Mouse (Mus musculus) c-Kit-positive CD71-positive TER-119-negative erythroid progenitor cells, embryonic 14.5 days (primary cell): ENCODE results near the gene Ltb4r2.

Source experiments
- DNase-seq: peaks from one replicate; pipeline ENCODE4 v3.0.0-alpha.2; 2013; ENCODE audit warnings: low read depth

Gene Ltb4r2

GRCm38 (mm10) chr14:55761163-55761562, at the start of gene Ltb4r2:
Ltb4r2 (plus strand) TSS chr14:55761428.
- no peak for DNase-seq

DNA sequence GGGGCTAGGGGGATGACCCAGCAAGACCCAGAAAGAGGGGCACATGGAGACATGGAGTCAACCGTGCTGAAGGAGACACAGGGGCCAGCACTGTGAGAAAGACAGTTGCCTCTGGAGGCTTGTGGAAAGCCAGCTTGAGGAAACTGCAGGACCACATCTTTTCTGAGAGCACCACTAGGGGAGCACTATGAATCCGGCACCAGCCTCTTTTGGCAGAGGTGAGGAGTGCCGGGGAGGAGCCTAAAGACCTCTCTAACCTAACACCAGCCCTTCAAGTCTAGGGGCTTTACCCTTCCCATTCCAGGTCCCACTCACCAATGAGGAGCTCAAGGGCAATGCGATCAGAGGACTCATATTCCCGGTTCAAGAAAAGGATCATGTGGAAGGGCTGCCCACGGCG, 49.4 kb upstream of the Ltb4r2 start:
- no peak for DNase-seq

DNA sequence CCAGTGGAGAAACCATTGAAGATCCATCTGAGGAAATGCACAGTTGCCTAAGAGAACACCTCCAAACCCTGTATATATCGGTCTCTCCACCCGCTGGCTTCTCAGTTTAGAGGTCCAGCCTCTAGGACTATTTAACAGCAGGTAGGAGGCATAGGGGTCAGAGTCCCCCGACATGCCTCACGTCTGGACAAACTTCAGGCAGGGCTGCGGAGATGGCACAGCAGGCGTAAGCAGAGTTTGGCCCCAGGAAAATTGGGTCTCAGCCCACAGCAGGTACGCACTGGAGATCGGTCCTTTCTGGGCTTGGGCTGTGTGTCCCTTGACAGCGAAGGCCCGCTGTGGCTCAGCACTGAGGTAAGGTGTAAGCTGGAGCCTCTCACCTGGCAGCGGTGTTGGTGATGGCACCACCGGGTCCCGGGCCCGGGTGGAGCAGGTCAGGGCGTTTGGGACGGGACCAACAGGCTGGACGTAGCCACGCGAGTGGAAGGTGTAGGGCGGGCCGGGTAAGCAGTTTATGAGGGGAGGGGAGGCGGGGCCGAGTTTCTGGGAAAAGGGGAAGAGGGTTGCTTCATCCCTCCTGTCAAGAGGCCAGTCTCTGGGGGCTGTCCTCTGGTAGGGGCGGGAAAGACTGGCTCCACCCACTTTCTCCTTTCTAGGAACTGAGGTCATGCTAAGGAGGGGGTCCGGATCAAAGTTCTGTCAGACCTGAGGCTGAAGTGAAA, 48.1 kb upstream of the Ltb4r2 start:
- DNase-seq = no peak

DNA sequence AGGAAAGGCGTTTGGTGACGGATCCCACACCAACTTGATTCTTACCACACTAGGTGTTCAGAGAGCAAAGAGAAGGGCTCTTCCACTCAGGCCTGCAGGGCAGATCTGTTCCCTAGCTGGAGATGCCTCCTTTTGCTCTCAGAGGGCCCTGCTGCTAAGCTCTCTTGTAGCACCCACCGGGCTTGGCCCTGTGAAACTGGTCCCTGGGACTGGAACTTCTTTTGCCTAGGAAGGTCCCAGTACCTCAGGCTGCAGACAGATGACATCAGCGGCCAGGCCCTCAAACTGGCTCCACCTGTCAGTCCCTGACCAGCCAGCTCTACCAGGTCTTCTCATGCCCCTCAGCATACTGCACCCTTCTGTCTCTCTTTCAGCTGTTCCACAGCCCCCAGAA, 47.5 kb upstream of the Ltb4r2 start, which contains the start of gene Tgm1:
Tgm1 (minus strand) TSS at position 198 of the 394 bp plus-strand sequence.
- DNase-seq = no peak

DNA sequence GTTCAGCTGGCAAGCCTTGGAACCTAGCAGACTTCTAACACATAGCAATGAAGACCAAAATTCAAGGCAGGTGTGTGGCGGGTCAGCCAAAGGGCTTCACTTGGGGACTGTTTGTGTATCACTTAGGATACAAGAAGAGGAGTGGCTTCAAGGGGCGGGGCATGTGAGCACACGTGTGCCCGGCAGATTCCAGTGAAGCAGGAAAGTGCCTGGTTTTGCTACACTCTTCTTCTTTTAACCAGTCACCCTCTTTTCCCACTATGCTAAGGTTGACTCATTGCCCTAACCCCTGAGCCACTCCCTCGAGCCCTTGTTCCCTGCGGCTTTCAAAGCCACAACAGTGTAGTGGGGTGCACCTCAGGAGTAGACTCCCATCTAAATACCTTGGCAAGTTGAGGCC, 46.3 kb upstream of the Ltb4r2 start:
- DNase-seq = no peak

DNA sequence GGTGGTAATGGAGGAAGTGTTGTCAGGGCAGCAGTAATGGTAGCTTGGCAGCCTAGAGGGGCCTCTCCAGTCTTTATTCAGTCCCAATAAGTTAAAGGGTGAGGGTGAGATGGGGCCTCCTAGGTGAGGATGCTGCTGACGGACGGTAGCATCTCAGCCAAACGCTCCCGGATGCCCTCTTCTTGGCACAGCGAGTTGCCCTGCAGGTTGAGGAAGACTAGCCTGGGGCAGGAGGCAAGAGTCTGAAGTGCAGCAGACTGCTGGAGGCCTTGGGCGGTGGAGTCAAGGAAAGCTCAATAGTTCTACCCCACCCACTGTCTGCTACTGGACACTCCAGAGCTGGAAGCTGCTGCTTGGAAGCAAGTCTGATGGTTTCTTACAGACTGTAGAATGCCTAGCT, 45.0 kb upstream of the Ltb4r2 start:
- DNase-seq = no peak

GRCm38 (mm10) chr14:55716884-55717283, 44.3 kb upstream of the Ltb4r2 start:
- DNase-seq = no peak

- DNase-seq = no peak
Measured at GRCm38 (mm10) chr14:55719737-55720136, 41.5 kb upstream of the Ltb4r2 start.

- DNase-seq = no peak
Measured at GRCm38 (mm10) chr14:55720666-55721065, 40.6 kb upstream of the Ltb4r2 start.

DNA sequence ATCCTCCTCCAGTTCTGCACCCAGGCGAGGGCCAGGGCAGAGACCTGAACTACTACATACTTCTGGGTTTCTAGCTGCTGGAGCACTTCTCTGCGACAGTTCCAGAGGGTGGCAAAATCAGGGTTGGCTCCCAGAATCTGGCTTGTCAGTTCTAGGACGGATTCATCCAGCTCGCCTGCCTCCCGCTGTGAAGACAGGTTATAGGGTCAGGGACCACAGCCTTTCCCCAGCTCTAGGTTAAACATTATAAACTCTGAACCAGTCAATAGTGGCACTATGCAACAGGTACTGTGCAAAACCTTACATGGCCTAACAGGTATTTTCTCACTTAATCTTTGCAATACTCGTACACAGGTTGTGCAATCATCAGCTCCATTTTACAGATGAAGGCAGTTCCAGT, 40.2 kb upstream of the Ltb4r2 start:
- DNase-seq = no peak

- peak; percentile 92 for DNase-seq
Measured at GRCm38 (mm10) chr14:55721700-55722437, 39.4 kb upstream of the Ltb4r2 start, which contains the start of gene Rabggta. Rabggta (minus strand) TSS chr14:55722263.

GRCm38 (mm10) chr14:55722438-55722945, 38.7 kb upstream of the Ltb4r2 start:
- DNase-seq = no peak

DNA sequence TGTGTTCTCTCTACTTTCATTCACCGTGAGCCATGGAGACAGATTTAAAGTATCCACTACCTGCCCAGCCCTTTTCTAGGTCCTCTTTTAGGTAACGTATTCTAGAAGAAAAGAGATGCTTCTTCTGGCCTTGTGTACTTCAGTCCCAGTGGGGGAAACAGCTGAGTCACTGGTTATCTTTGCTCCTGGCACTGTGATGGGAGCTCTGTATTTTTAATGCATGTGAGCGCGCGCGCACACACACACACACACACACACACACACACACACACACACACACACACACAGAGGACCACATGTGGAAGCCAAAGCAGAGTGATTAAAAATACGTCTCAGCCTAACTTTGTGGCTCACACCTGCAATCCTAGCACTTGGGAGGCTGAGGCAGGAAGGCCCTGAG, 37.8 kb upstream of the Ltb4r2 start:
- DNase-seq = no peak

DNA sequence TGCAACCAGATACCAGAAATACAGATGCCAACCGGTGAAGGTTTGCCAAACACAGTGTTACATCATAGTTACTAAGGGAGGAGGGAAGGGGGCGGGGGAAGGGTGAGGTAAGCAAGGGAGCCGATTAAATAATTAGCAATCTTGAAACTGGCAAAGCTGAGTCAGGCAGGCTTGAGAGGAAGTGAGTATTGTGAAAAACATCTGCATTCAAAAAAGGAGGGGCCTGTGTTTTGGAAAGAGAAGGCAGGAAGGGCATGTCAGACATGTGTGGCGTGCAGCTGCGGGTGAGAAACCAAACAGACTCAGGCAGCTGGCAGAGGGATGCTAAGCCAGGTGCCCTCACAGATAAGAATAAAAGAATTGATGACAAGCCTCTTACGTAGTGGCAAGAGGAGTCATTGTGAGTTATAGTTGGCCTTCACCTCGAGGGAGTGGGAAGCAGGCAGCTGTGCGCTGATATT, 36.8 kb upstream of the Ltb4r2 start:
- no peak for DNase-seq

DNA sequence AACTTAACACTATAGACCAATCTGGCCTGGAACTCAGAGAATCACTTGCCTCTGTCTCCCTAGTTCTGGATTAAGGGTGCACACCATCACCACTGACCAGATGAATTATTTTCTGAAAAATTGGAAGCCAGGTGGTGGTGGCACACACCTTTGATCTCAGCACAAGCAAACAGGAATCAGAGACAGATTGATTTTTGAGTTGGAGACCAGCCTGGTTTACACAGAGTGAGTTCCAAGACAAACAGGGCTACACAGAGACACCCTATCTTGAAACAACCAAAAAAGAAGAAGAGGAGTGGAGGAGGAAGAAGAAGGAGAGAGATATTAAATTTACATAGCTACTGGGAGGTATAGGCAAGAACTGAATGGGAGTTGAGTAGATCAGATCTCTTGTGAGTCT, 35.0 kb upstream of the Ltb4r2 start:
- no peak for DNase-seq

DNA sequence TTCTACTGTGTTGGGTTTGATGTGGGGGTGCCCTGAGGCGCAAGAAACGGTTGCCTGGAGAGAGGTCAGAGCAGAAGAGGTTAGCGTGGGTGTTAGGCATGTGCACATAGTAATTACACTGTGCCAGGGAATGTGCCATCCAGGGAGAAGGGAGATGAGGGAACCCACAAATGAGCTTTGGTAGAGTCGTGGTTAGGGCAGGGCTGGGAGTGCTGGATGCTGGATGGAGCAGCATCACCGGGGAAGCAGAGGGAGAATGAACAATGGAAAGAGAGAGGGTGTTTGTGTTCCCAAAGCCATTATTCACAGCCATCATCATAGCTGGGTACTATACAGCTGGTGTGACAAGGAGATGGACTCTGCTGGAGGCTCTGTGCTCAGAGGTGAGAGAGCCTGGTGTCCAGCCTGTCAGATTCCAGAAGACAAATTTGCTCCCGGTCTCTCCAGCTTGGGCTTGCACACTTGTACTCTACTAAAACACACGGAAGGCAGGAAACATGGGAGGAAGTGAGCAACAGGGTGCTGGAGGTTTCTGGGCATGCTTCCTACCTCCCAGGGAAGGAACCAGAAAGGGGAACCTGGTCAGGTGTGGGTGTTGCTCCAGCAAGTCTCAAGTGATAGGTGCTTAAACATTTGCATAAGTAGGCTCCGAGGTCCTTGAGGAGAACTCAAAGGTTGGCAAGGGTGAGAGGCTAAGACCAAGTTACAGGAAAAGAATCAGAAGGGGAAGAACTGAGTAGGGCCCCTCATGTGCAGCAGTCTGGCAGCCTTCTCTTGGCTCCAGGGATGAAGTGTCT, 33.1 kb upstream of the Ltb4r2 start:
- DNase-seq = no peak

DNA sequence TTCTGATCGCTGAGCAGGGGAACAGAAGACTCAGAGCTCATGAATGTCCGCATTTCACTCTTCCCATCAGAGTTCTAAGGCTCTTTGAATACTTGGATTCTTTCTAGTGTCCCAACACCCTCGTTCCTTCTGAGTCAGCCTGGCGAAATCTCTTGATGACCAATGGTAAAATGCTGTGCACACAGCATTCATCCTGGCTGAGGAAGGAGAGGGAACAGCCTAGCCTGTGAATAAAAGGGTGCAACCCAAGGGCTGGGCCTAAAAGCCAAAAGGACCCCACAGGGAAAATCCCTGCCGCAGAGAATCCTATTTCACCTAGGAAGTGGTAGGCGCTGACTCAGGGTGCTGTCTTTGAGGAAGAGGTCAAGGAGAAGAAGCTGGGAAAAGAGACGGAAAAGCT, 31.1 kb upstream of the Ltb4r2 start:
- no peak for DNase-seq

DNA sequence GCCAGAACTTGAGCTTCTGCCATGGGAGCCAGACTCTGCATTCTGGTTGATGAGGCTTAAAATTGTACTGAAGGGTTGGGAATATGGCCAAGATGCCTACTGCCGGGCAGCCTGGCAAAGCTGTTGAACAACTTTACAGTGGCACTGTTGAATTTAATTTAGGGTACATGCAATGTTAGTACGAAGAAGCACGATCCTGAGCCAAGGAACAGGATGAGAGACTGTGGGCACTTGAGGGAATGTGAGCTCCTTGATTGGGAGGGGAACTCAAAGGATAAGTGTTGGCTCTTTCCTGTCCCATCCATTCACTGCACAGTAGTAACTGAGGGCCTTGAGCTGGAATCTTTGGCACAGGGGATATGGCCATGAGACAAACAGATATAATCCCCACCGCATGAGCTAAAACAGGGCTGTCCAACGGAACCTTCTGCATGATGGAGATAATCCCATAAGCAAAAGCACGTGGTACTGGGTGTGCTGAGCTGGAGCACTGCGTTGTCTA, 30.6 kb upstream of the Ltb4r2 start:
- no peak for DNase-seq

DNA sequence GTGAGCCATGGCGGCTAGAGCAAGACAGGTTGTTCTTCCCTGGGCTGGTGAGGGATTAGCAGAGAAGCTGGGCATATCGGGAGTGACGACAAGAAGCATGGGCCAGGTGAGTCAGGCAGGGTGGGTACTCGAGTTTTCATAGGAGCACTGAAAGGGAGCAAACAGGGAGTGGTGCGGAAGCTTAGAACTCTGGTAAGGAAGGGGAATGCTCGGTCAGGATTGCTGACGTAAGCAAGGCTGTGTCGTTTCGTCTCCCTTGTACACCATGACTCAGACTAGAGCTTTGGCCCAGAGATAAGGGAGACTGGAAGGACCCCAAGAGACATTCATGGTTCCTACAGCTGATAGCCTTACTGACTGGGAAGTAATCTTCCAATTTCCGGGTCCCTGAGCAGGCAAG, 27.3 kb upstream of the Ltb4r2 start:
- DNase-seq = no peak

DNA sequence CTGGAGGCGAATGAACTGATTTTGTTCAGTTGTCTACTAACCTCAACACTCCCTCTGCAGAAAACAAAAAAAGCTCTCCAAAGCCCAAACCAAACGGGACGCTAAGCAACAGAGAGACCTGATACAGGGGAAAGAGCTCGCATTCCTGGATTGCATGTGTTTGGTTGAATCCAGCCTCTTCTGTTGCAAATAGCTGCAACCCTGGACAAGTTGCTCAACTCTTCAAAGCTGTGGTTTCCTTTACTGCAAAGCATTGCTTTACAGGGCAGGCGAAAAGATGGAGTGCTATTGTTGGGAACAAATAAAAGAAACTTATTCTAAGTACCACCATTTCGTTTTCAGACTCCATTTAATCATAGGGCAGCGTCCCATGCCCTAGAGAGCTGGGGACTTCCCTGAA, 26.4 kb upstream of the Ltb4r2 start:
- DNase-seq = no peak

DNA sequence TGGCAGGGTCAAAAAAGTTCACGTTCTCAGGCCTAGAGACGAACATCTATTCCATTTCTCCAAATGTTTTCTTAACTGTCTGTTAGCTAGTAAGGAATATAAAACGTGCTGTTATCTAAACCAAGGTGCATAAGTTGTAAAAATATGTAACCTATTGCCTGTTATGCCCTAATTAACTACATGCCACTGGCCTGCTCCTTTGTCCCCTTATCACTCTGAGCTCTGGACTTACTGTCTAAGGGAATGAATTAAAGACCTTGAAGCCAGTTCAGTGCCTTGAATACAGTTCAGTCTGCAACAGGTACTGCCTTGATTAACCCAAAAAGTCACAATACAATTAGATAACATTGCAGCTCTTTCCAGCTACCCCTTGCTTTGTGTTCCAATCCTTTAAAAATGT, 25.9 kb upstream of the Ltb4r2 start:
- DNase-seq = no peak

GRCm38 (mm10) chr14:55735758-55736157, 25.5 kb upstream of the Ltb4r2 start:
- DNase-seq = no peak
